Mouse (Mus musculus) G1E (cell line): ENCODE measurements around the gene Rad51ap1.

Experiments
- CTCF ChIP-seq: IDR thresholded peaks from 2 replicates; pipeline ENCODE4 v1.5.1; 2012; ENCODE audit warnings: low read depth, low read length, inconsistent platforms, mixed read lengths
- GATA1 ChIP-seq: IDR thresholded peaks from 2 replicates; pipeline ENCODE4 v1.6.1; 2012; ENCODE audit warnings: borderline replicate concordance, low read length, inconsistent platforms, mixed read lengths

DNA sequence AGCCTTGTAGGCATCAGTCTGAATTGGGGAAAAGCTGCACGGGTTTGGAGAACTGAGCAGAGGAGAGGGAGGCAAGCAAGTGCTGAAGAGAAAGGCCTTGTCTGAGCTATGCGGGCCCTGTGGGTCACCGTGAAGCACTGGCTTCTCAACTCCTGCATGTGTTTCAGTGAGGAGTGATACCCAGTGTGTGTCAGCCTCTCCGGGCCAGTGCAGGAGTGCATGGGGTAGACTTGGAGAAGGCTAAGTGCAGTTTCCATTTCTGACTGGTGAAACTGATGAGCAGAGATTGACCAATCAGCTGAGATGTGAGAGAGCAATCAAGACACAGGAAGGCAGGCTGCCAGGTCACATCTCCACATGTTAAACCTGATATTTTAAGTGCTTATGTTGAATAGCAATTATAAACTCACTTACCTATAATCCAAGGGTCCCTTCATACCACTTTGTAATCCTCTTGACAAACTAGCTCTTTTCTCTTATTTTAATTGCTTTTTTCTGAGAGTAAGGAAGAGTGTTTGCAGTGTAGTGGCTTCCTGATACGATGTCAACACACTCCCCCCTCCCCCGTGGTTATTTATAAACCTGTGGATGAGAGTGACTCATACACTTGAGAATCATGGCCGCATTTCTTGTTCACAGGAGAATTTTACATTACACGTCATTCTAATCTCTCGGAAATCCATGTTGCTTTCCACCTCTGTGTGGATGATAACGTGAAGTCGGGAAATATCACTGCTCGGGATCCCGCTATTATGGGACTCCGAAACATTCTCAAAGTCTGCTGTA is 27.0 kb upstream of the Rad51ap1 start:
- no peak for TF ChIP-seq CTCF
- TF ChIP-seq GATA1: no peak
